Mouse (Mus musculus) myocyte (in vitro differentiated cells): ENCODE data around the gene Krt88.

ENCODE experiments used
- MAX ChIP-seq: IDR thresholded peaks from one replicate; pipeline ENCODE4 v1.6.1; 2011; ENCODE audit warnings: low read depth, mild to moderate bottlenecking, control low read depth
- MYOG ChIP-seq, 3 experiments: IDR thresholded peaks; one replicate each; pipeline ENCODE4 v1.6.1; 2011; ENCODE audit warnings: control low read depth in 2 of 3, low read depth in 2 of 3, mild to moderate bottlenecking in 2 of 3; ENCODE audit not compliant: insufficient read length in 2 of 3, control insufficient read depth in 1 of 3, insufficient read depth in 1 of 3
- POLR2A ChIP-seq: IDR thresholded peaks from one replicate; pipeline ENCODE4 v1.6.1; 2011; ENCODE audit warnings: low read depth, mild to moderate bottlenecking, control low read depth, moderate library complexity; ENCODE audit not compliant: insufficient read length
- POLR2AphosphoS2 ChIP-seq: IDR thresholded peaks from one replicate; pipeline ENCODE4 v1.6.1; 2011; ENCODE audit warnings: low read depth, control low read depth; ENCODE audit not compliant: insufficient read length
- SRF ChIP-seq: IDR thresholded peaks from one replicate; pipeline ENCODE4 v1.6.1; 2011; ENCODE audit warnings: low read depth; ENCODE audit not compliant: control insufficient read depth, insufficient read length
- TCF3 ChIP-seq: IDR thresholded peaks from one replicate; pipeline ENCODE4 v1.6.1; 2011; ENCODE audit warnings: low read depth, control low read depth; ENCODE audit not compliant: insufficient read length
- USF1 ChIP-seq: IDR thresholded peaks from one replicate; pipeline ENCODE4 v1.6.1; 2011; ENCODE audit warnings: low read depth, mild to moderate bottlenecking, control low read depth, moderate library complexity

DNA sequence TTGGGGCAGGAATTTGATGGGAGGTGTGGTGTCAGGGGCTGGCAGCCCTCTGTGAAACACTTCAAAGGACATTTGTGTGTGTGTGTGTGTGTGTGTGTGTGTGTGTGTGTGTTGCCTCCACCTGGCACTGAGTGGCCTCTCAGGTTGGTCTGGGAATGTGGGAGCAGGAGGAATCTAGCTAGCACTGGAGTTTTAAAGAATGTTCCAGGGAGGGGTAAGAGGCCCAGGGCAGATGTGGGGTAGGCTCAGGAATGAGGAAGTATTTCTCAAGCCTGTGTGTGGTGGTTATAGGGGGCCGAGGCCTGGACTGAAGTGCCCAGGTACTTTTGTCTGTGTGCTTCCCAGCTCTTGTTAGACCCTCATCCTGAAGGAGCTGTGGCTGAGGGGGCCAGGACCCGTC is 36.8 kb upstream of the Krt88 start, which contains the start of gene Krt7:
- no peak for TF ChIP-seq USF1
- no peak for TF ChIP-seq POLR2A
- TF ChIP-seq MYOG (IDR thresholded peaks at IDR 0.05; ENCODE audit: control insufficient read depth in 1 of 3, insufficient read depth in 1 of 3, insufficient read length in 2 of 3, low read depth in 2 of 3) = no peak
- no peak for TF ChIP-seq TCF3
- no peak for TF ChIP-seq POLR2AphosphoS2
- no peak for TF ChIP-seq SRF
- TF ChIP-seq MAX = no peak
